Mouse (Mus musculus) neural tube, embryonic 15.5 days (tissue): Measurements from ENCODE around the gene Ergic1. TPM values are rescaled to one million over a fixed set of nuclear protein-coding genes. Genes with fewer than 3 reads are reported as not detected.

Source experiments
- ATAC-seq: fragments of 200-750 bp; cut with Nextera tagmentation; 2 replicates; pipeline ENCODE4 v1.8.0; 2017; ENCODE audit warnings: mild to moderate bottlenecking, moderate TSS enrichment, moderate library complexity; ENCODE audit not compliant: low FRiP score
- H3K27ac ChIP-seq: fragments of 300-500 bp; sonication (generic); replicated peaks from 2 replicates; pipeline ENCODE4 v1.5.1; 2015; ENCODE audit warnings: mild to moderate bottlenecking, inconsistent platforms
- H3K27me3 ChIP-seq: fragments of 300-500 bp; sonication (generic); replicated peaks from 2 replicates; pipeline ENCODE4 v1.6.1; 2015; ENCODE audit warnings: inconsistent platforms
- H3K36me3 ChIP-seq: fragments of 300-500 bp; sonication (generic); 2 replicates; pipeline ENCODE4 v1.6.1; 2015; ENCODE audit warnings: inconsistent platforms
- H3K4me1 ChIP-seq: fragments of 300-500 bp; sonication (generic); 2 replicates; pipeline ENCODE4 v1.6.1; 2015; ENCODE audit warnings: inconsistent platforms
- H3K4me2 ChIP-seq: fragments of 300-500 bp; sonication (generic); 2 replicates; pipeline ENCODE4 v1.6.1; 2015; ENCODE audit warnings: inconsistent platforms, mild to moderate bottlenecking, moderate library complexity
- H3K4me3 ChIP-seq: fragments of 300-500 bp; sonication (generic); replicated peaks from 2 replicates; pipeline ENCODE4 v1.5.1; 2015; ENCODE audit warnings: mild to moderate bottlenecking, inconsistent platforms
- H3K9ac ChIP-seq: fragments of 300-500 bp; sonication (generic); replicated peaks from 2 replicates; pipeline ENCODE4 v1.6.1; 2015; ENCODE audit warnings: mild to moderate bottlenecking, inconsistent platforms
- H3K9me3 ChIP-seq: fragments of 300-500 bp; sonication (generic); replicated peaks from 2 replicates; pipeline ENCODE4 v1.6.1; 2016; ENCODE audit warnings: inconsistent platforms
- WGBS: fragments of 180-500 bp; shearing (Covaris S2); methylation state at CpG from one replicate; pipeline ENCODE4 v1.1.7; 2015; ENCODE audit warnings: mixed read lengths; 5-methylcytosine and 5-hydroxymethylcytosine counted together
- polyA plus RNA-seq: library from polyadenylated mRNA; unstranded; fragments of >200 nt; fragmentation: Nextera tagmentation; extraction: Ambion mirVana; gene quantifications from 2 replicates; pipeline ENCODE4 v1.2.1, GENCODE M21; 2015

Ergic1 gene
- polyA plus RNA-seq, 1 experiment from 2014 or later: 89.7 TPM

DNA sequence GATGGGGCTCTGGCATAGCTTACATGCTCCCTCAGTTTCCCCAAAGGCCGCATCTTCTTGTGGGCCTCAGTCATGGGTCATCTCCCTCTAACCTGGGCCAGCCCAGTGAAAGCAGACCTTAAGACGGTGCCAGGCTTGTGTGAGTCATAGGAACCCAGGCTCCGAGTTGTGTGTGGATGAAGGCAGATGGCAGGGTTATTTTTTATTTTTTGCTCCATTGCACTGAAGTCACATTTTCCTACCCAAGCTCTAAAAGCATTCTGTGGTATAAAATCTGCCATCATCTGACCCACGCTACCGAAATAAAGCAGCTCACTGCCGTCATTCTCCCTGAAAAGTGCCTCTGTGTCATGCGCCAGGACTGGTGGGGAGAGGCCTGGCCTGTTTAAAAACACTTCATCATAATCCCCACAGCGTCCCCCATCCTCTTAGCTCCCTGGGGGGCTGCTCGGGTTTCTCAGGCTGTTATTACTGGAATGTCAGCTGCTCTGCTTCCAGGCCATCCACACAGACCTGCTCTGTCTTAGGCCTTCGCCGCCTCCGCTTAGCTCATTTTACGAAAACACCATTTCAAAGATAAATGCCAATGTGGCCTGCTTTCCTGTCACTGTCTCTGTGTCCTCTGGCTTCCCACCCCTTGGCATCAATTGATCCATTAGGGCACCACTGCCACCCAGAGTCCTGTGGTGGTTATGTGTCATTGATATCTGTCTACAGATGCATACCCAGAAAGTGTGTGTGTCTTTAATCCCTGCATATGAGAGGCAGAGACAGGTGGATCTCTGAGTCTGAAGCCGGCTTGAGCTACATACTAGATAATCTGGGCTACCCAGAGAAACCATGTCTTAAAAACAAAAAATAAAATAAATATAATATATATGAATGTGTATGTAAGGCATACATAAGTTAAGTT is 89.4 kb downstream of the Ergic1 start:
- peaks cover 65% of the 10 kb centered on the region for H3K36me3 ChIP-seq

GRCm38 (mm10) chr17:26658854-26659572 is 97.7 kb downstream of the Ergic1 start:
- Histone ChIP-seq H3K36me3 (peaks cover 22% of the 10 kb centered on the region), H3K27me3 (no peaks in the 10 kb centered on the region), H3K4me2 (no peak overlapping the region), H3K4me3 (no peak overlapping the region), H3K9ac (no peak overlapping the region), H3K4me1 (peaks cover 12% of the 10 kb centered on the region), H3K9me3 (no peaks in the 10 kb centered on the region), H3K27ac (no peak overlapping the region)
- WGBS: 38% methylated on average over 21 of the region's 21 CpGs
- no peak for ATAC-seq

More for the DNA sequence above, 89.4 kb downstream of the Ergic1 start:
- Histone ChIP-seq H3K27ac (peak overlapping the region; percentile 24; the same call in 1 of the 2 replicates), H3K27me3 (no peaks in the 10 kb centered on the region), H3K4me3 (no peak overlapping the region), H3K4me2 (no peak overlapping the region), H3K9ac (no peak overlapping the region), H3K9me3 (no peaks in the 10 kb centered on the region), H3K4me1 (no peaks in the 10 kb centered on the region)
- WGBS: 81% methylated on average over 14 of the region's 14 CpGs
- ATAC-seq: no peak

- H3K27me3 ChIP-seq: no peaks in the 10 kb centered on the region
- 39% methylated on average over 3 of the region's 3 CpGs for WGBS
- no peak overlapping the region for H3K9ac ChIP-seq
- no peak overlapping the region for H3K4me2 ChIP-seq
- peaks cover 16% of the 10 kb centered on the region for H3K4me1 ChIP-seq
- H3K4me3 ChIP-seq: no peak overlapping the region
- peaks cover 17% of the 10 kb centered on the region for H3K36me3 ChIP-seq
- no peaks in the 10 kb centered on the region for H3K9me3 ChIP-seq
- no peak for ATAC-seq
- no peak overlapping the region for H3K27ac ChIP-seq
Observed at GRCm38 (mm10) chr17:26659573-26659915, 98.3 kb downstream of the Ergic1 start.

GRCm38 (mm10) chr17:26660192-26660912 is 99.1 kb downstream of the Ergic1 start:
- peaks cover 16% of the 10 kb centered on the region for H3K4me1 ChIP-seq
- peak overlapping the region; percentile 19 for H3K4me3 ChIP-seq
- peak overlapping the region; percentile 48 for H3K4me2 ChIP-seq
- H3K27me3 ChIP-seq: no peaks in the 10 kb centered on the region
- H3K9ac ChIP-seq: peak overlapping the region; percentile 30; the same call in 1 of the 2 replicates
- WGBS: 25% methylated on average over 21 of the region's 21 CpGs
- no peaks in the 10 kb centered on the region for H3K9me3 ChIP-seq
- no peak overlapping the region for H3K27ac ChIP-seq
- peaks cover 9% of the 10 kb centered on the region for H3K36me3 ChIP-seq
- peak; percentile 58 for ATAC-seq

- no peaks in the 10 kb centered on the region for H3K27me3 ChIP-seq
Observed at GRCm38 (mm10) chr17:26662204-26662603, 100.9 kb downstream of the Ergic1 start.

DNA sequence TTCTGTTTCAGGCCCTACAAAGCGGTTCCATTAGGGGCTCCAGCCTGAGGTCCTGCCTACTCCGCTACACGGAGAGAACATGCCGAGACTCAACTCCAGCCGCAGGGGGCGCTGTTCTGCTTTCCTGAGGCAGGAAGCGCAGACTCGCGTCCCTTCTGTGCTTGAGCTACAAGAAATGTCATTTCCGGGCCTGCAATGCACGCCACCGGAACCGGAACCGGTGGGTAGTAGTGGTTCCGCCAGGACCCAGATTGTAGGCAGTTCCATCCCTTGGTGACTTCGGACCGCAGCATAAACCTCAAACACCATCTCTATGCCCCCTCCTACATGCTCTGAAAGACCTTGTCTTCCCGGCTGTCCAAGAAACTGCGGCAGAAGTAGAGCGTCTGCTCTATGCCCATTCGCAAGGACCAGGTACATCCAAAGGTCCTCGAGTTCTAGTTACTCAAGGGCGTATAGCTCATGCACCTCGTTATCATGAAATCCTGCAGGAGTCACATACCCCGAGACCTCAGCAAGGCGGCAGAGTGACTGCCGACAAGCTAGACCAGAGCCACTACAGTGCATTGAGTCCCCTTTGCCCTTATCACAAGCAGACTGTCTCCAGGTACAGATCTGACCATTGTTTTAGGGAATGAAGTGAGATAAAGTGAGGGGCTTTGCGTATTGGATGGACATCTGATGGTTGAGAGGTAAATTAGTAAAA is 101.8 kb downstream of the Ergic1 start, which contains the start of gene Atp6v0e:
Gene Atp6v0e (plus strand): TSS at position 254 of the 706 bp plus-strand sequence.
- no peaks in the 10 kb centered on the region for H3K36me3 ChIP-seq
- peak within 1 kb of the TSS; percentile 71 for H3K27ac ChIP-seq
- ATAC-seq: peak; percentile 89
- peak within 1 kb of the TSS; percentile 95 for H3K4me2 ChIP-seq
- H3K9ac ChIP-seq: peak within 1 kb of the TSS; percentile 62
- H3K4me1 ChIP-seq: peaks cover 16% of the 10 kb centered on the region
- H3K27me3 ChIP-seq: no peaks in the 10 kb centered on the region
- under 1% methylated on average over 28 of the region's 28 CpGs for WGBS
- peak within 1 kb of the TSS; percentile 62 for H3K4me3 ChIP-seq
- no peaks in the 10 kb centered on the region for H3K9me3 ChIP-seq

More at GRCm38 (mm10) chr17:26662204-26662603, 100.9 kb downstream of the Ergic1 start:
- Histone ChIP-seq H3K4me3 (no peak overlapping the region), H3K4me1 (peaks cover 16% of the 10 kb centered on the region), H3K36me3 (no peaks in the 10 kb centered on the region; the same call in 1 of the 2 replicates), H3K9ac (no peak overlapping the region), H3K27ac (no peak overlapping the region), H3K4me2 (no peak overlapping the region), H3K9me3 (no peaks in the 10 kb centered on the region)
- WGBS: 79% methylated on average over 5 of the region's 5 CpGs
- no peak for ATAC-seq

GRCm38 (mm10) chr17:26665600-26665999 is 104.3 kb downstream of the Ergic1 start:
- H3K4me1 ChIP-seq: peaks cover 14% of the 10 kb centered on the region
- no peaks in the 10 kb centered on the region for H3K27me3 ChIP-seq
- no peak overlapping the region for H3K4me2 ChIP-seq
- H3K9me3 ChIP-seq: no peaks in the 10 kb centered on the region
- ATAC-seq: no peak
- no peak overlapping the region for H3K27ac ChIP-seq
- no peak overlapping the region for H3K9ac ChIP-seq
- H3K36me3 ChIP-seq: no peaks in the 10 kb centered on the region
- H3K4me3 ChIP-seq: no peak overlapping the region
- WGBS: 89% methylated on average over 4 of the region's 4 CpGs

- Histone ChIP-seq H3K4me3 (no peak overlapping the region), H3K36me3 (no peaks in the 10 kb centered on the region), H3K9me3 (no peaks in the 10 kb centered on the region), H3K9ac (no peak overlapping the region), H3K4me1 (peaks cover 3% of the 10 kb centered on the region), H3K27ac (no peak overlapping the region), H3K4me2 (no peak overlapping the region), H3K27me3 (peaks cover 8% of the 10 kb centered on the region; the same call in 1 of the 2 replicates)
- no peak for ATAC-seq
- 55% methylated on average over 4 of the region's 4 CpGs for WGBS
Observed at GRCm38 (mm10) chr17:26671268-26671667, 110.0 kb downstream of the Ergic1 start.

- H3K9ac ChIP-seq: peak overlapping the region; percentile 84
- ATAC-seq: peak; percentile 51
- H3K4me3 ChIP-seq: peak overlapping the region; percentile 97
- H3K4me1 ChIP-seq: peaks cover 32% of the 10 kb centered on the region
- WGBS: 25% methylated on average over 7 of the region's 7 CpGs
- H3K27me3 ChIP-seq: peaks cover 8% of the 10 kb centered on the region; the same call in 1 of the 2 replicates
- H3K4me2 ChIP-seq: peak overlapping the region; percentile 72
- no peaks in the 10 kb centered on the region for H3K9me3 ChIP-seq
- H3K27ac ChIP-seq: peak overlapping the region; percentile 93
- peaks cover 4% of the 10 kb centered on the region for H3K36me3 ChIP-seq
Observed at GRCm38 (mm10) chr17:26675845-26676244, 114.6 kb downstream of the Ergic1 start.

- peak overlapping the region; percentile 93 for H3K27ac ChIP-seq
- H3K4me3 ChIP-seq: peak overlapping the region; percentile 97
- H3K9ac ChIP-seq: peak overlapping the region; percentile 84
- no peaks in the 10 kb centered on the region for H3K9me3 ChIP-seq
- peak overlapping the region; percentile 72 for H3K4me2 ChIP-seq
- H3K4me1 ChIP-seq: peaks cover 32% of the 10 kb centered on the region
- ATAC-seq: peak; percentile 98
- peaks cover 8% of the 10 kb centered on the region; the same call in 1 of the 2 replicates for H3K27me3 ChIP-seq
- H3K36me3 ChIP-seq: peaks cover 4% of the 10 kb centered on the region
- WGBS: under 1% methylated on average over 30 of the region's 30 CpGs
Observed at GRCm38 (mm10) chr17:26676252-26676615, 114.9 kb downstream of the Ergic1 start.
